Mouse (Mus musculus) stomach, embryonic 14.5 days (tissue): ENCODE results near the gene Ntm. TPM values are rescaled to one million over a fixed set of nuclear protein-coding genes. Genes with fewer than 3 reads are reported as not detected.

ENCODE experiments used
- ATAC-seq: fragments of 200-750 bp; cut with Nextera tagmentation; 2 replicates; pipeline ENCODE4 v1.8.0; 2017; ENCODE audit warnings: low read depth, moderate TSS enrichment; ENCODE audit not compliant: insufficient number of reproducible peaks, insufficient read depth, low FRiP score
- H3K27ac ChIP-seq: fragments of 300-500 bp; sonication (generic); 2 replicates; pipeline ENCODE4 v1.5.1; 2014; ENCODE audit warnings: mild to moderate bottlenecking, low read length, moderate library complexity, mixed read lengths
- H3K27me3 ChIP-seq: fragments of 300-500 bp; sonication (generic); 2 replicates; pipeline ENCODE4 v1.6.1; 2014; ENCODE audit warnings: low read length, control low read depth, mixed read lengths; ENCODE audit not compliant: control insufficient read depth, insufficient read depth
- H3K36me3 ChIP-seq: fragments of 300-500 bp; sonication (generic); 2 replicates; pipeline ENCODE4 v1.6.1; 2014; ENCODE audit warnings: mild to moderate bottlenecking, control low read depth, low read length, moderate library complexity, mixed read lengths; ENCODE audit not compliant: control insufficient read depth, insufficient read depth
- H3K4me1 ChIP-seq: fragments of 300-500 bp; sonication (generic); 2 replicates; pipeline ENCODE4 v1.6.1; 2014; ENCODE audit warnings: low read length, control low read depth, mixed read lengths; ENCODE audit not compliant: control insufficient read depth, insufficient read depth
- H3K4me2 ChIP-seq: fragments of 300-500 bp; sonication (generic); replicated peaks from 2 replicates; pipeline ENCODE4 v1.6.1; 2014; ENCODE audit warnings: low read depth, low read length, control low read depth
- H3K4me3 ChIP-seq: fragments of 300-500 bp; sonication (generic); 2 replicates; pipeline ENCODE4 v1.5.1; 2014; ENCODE audit warnings: low read depth, low read length, control low read depth
- H3K9ac ChIP-seq: fragments of 300-500 bp; sonication (generic); replicated peaks from 2 replicates; pipeline ENCODE4 v1.6.1; 2014; ENCODE audit warnings: low read depth, mild to moderate bottlenecking, control low read depth, low read length, moderate library complexity, mixed read lengths
- H3K9me3 ChIP-seq: fragments of 300-500 bp; sonication (generic); 2 replicates; pipeline ENCODE4 v1.6.1; 2016; ENCODE audit warnings: low read depth, low read length, control low read depth; ENCODE audit not compliant: control insufficient read depth
- WGBS: fragments of 180-500 bp; shearing (Covaris S2); extraction: QIAGEN DNeasy Blood & Tissue Kit; methylation state at CpG from one replicate; pipeline ENCODE4 v1.1.7; 2014; 5-methylcytosine and 5-hydroxymethylcytosine counted together
- polyA plus RNA-seq: library from polyadenylated mRNA; unstranded; fragments of >200 nt; fragmentation: Nextera tagmentation; extraction: Ambion mirVana; gene quantifications from 2 replicates; pipeline ENCODE4 v1.2.1, GENCODE M21; 2014

The Ntm gene
- polyA plus RNA-seq, 1 experiment from 2014 or later = 19.7 TPM

GRCm38 (mm10) chr9:29612020-29612612 is 350.8 kb downstream of the Ntm start:
- Histone ChIP-seq H3K4me2 (no peak overlapping the region), H3K4me3 (no peak overlapping the region), H3K4me1 (no peaks in the 10 kb centered on the region), H3K27me3 (no peaks in the 10 kb centered on the region), H3K36me3 (no peaks in the 10 kb centered on the region), H3K9me3 (no peaks in the 10 kb centered on the region), H3K9ac (no peak overlapping the region), H3K27ac (no peak overlapping the region)
- WGBS = 81% methylated on average over 7 of the region's 7 CpGs
- ATAC-seq = no peak

DNA sequence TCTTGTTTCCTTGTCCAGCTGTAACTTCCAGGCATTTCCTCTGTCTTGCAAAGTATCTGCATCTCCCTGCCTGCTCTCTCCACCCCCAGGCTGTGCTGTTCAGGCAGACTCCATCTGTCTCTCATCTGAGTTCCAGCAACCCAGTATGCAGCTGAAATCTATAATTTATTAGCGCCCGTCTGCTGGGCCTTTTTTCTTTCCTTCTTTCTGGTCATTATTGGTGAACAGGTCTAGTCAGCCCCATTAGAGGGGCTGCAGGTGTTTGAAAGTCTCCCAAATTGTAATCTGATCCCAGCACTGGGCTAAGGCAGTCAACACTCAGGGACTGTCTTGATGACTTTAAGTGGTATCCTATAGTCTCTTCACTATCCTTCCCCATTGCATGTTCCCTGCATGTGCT is 352.1 kb downstream of the Ntm start:
- H3K27ac ChIP-seq = no peak overlapping the region
- ATAC-seq = no peak
- H3K4me3 ChIP-seq = no peak overlapping the region
- H3K4me2 ChIP-seq = no peak overlapping the region
- H3K9me3 ChIP-seq = no peaks in the 10 kb centered on the region
- no peaks in the 10 kb centered on the region for H3K4me1 ChIP-seq
- no peaks in the 10 kb centered on the region for H3K36me3 ChIP-seq
- H3K9ac ChIP-seq = no peak overlapping the region
- H3K27me3 ChIP-seq = no peaks in the 10 kb centered on the region
- 60% methylated on average over 2 of the region's 2 CpGs for WGBS

DNA sequence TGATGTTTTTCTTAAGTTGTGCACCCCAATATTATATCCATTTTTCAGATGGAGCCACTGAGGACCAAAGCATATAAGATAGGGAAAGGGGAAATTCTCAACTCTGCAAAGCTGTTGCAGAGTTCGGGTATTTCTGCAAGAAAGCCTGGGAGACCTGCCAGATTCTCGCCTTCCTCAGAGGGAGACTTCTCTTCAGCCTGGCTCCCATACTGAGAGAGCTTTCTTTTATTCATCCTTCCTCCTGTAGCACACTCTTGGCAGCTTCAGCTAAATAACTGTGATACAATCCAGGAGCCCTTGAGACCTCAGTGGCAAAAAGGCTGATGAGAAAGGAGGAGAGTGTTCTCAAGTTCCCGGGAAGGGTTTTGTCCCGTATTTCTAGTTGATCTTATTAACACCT is 365.3 kb downstream of the Ntm start:
- peak; percentile 63; the same call in 1 of the 2 replicates for ATAC-seq
- H3K4me2 ChIP-seq = no peak overlapping the region
- H3K4me1 ChIP-seq = no peaks in the 10 kb centered on the region
- no peaks in the 10 kb centered on the region for H3K9me3 ChIP-seq
- H3K27ac ChIP-seq = no peak overlapping the region
- no peaks in the 10 kb centered on the region for H3K27me3 ChIP-seq
- H3K4me3 ChIP-seq = no peak overlapping the region
- WGBS = 25% methylated on average over 4 of the region's 4 CpGs
- no peak overlapping the region for H3K9ac ChIP-seq
- no peaks in the 10 kb centered on the region for H3K36me3 ChIP-seq

DNA sequence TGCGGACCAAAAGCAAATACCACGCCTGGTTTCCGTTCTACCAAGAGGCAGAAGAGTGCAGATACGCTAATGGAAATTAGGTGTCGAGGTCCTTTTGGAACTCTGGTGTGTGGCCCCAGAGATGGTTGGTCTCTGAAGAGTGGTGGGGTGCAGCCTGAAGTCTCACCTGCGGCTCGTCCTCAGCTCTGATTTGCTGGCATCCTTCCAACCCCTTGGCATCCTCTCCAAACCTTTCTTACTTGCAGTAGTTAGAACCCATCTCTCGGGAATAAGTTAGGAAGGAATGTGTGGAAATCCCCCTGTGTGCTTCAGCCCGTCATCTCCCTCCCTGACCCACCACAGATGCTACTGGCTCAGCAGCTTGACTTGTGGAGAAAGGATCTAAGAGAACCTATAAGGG is 367.6 kb downstream of the Ntm start:
- Histone ChIP-seq H3K9ac (no peak overlapping the region), H3K9me3 (no peaks in the 10 kb centered on the region), H3K4me1 (no peaks in the 10 kb centered on the region), H3K27ac (no peak overlapping the region), H3K27me3 (no peaks in the 10 kb centered on the region), H3K4me3 (no peak overlapping the region), H3K36me3 (no peaks in the 10 kb centered on the region), H3K4me2 (no peak overlapping the region)
- ATAC-seq = no peak
- WGBS = 61% methylated on average over 9 of the region's 9 CpGs

DNA sequence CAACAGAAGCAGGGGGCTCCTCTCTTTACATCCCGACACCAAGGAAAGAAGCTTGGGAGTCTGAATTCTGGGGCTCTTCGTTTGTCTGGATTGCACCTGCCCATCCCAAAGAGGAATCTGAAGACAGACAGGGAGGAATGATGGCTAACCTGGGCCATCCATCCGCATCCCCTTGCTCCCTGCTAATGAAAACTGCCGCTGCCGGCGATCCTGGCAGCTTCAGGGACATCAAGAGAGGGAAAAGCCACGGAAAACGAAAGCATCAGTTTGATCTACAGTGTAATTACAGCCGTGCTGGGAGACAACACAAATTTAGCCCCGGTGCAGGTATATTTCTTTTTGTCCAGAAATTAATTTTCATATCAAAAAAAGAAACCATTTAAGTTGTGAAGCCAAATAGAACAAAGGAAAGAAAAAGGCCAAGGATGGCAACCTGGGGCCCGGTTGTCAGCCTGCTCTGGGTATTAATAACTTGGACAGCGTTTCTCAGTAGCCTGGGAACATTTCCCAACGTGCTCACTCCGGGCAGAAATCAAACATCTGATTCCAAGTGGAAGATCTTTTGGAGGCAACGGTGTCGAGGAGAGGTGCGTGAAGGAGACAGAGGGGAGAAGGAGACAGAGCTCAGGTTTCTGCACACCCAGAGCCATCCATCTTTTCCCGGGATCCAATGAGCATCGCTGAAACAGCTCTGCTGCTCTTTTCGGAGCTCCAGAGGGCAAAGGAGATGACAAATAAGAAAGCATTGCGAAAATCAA is 368.2 kb downstream of the Ntm start:
- H3K27ac ChIP-seq = no peak overlapping the region
- H3K4me1 ChIP-seq = no peaks in the 10 kb centered on the region
- no peak overlapping the region for H3K4me2 ChIP-seq
- H3K27me3 ChIP-seq = no peaks in the 10 kb centered on the region
- no peaks in the 10 kb centered on the region for H3K9me3 ChIP-seq
- no peak for ATAC-seq
- no peak overlapping the region for H3K9ac ChIP-seq
- WGBS = 51% methylated on average over 21 of the region's 21 CpGs
- H3K4me3 ChIP-seq = no peak overlapping the region
- H3K36me3 ChIP-seq = no peaks in the 10 kb centered on the region

DNA sequence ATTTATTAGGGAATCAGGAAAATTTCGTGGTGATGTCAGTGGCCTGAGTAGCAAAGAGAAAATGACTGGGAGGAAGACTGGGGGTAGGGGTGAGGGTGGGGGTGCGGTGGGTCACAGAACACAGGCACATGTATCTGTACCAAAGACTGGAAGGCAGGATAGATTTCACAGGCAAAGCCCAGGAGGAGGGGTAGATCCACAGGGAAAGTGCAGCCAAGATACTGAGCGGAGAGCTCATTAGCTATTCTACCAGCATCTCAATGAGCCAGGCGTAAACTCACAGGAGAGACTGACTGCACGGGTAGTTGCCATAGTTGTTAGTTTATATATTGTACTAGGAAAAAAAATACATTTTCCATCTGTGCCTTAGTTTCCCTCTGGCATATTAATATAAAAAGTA is 375.6 kb downstream of the Ntm start:
- Histone ChIP-seq H3K4me1 (no peaks in the 10 kb centered on the region), H3K4me3 (no peak overlapping the region), H3K27ac (no peak overlapping the region), H3K4me2 (no peak overlapping the region), H3K27me3 (no peaks in the 10 kb centered on the region), H3K36me3 (no peaks in the 10 kb centered on the region), H3K9ac (no peak overlapping the region), H3K9me3 (no peaks in the 10 kb centered on the region)
- ATAC-seq = no peak
- 71% methylated on average over 5 of the region's 5 CpGs for WGBS

- H3K4me3 ChIP-seq = no peak overlapping the region
- 78% methylated on average over 10 of the region's 10 CpGs for WGBS
- no peaks in the 10 kb centered on the region for H3K9me3 ChIP-seq
- no peak overlapping the region for H3K4me2 ChIP-seq
- H3K27me3 ChIP-seq = no peaks in the 10 kb centered on the region
- ATAC-seq = no peak
- H3K9ac ChIP-seq = no peak overlapping the region
- no peak overlapping the region for H3K27ac ChIP-seq
- H3K36me3 ChIP-seq = no peaks in the 10 kb centered on the region
- H3K4me1 ChIP-seq = no peaks in the 10 kb centered on the region
Measured at GRCm38 (mm10) chr9:29586381-29586770, 376.6 kb downstream of the Ntm start.

DNA sequence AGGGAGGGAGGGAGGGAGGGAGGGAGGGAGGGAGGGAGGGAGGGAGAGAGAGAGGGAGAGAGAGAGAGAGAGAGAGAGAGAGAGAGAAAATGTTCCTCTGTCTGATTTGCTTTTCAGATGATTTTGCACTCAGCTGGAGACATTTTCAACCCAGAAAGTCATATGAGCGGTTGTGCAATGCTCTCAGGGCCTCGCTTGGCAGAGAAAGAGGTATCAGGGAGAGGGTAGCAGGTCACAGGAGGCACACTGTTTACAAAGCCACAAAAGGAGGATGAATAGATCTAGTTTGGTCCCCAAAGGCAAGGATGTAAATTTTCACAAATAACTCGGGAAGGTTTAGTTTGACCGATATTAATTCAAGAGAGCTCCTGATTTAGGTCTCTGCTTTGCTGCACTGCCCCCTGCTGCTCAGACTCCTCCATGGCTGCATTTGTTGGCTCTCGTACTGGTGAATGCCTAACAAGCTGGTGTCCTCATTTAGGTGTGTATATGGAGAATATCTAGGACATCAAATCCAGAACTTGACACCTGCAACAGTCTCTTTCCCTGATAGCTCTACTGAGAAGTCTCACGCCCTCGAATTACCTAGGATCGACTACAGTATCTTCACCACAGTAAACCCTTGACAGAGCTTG is 377.1 kb downstream of the Ntm start:
- WGBS = 56% methylated on average over 8 of the region's 8 CpGs
- no peak overlapping the region for H3K4me2 ChIP-seq
- ATAC-seq = no peak

More for the DNA sequence above, 377.1 kb downstream of the Ntm start:
- Histone ChIP-seq H3K27me3 (no peaks in the 10 kb centered on the region), H3K4me1 (no peaks in the 10 kb centered on the region), H3K27ac (no peak overlapping the region), H3K36me3 (no peaks in the 10 kb centered on the region), H3K9me3 (no peaks in the 10 kb centered on the region), H3K4me3 (no peak overlapping the region), H3K9ac (no peak overlapping the region)
